Mouse (Mus musculus) kidney, adult 11 months (tissue): ENCODE data around the gene Iba57.

Experiments used
- DNase-seq: peaks from one replicate; pipeline ENCODE4 v3.0.0; 2022

Gene Iba57

GRCm38 (mm10) chr11:59174189-59174838 lies 10.8 kb upstream of the Iba57 start:
- DNase-seq: no peak

DNA sequence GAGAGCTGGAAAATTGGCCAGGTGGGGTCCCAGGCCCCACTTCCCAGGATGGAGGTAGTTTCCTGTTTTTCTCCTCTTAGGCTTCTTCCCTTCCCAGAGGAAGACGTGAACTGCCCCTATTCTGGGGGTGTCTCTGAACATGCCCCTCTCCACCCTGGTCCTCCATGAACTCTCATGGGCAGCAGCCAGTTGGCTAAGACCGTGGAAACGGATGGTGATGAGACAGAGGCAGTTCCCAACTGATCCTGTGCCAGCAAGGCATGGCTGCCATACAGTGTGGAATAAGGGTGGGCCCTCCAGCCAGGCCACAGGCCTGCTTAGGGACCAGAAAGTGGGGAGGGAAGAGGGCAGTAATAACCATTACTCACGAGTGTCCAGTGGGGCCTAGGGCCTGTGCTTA lies 7.0 kb upstream of the Iba57 start:
- no peak for DNase-seq

GRCm38 (mm10) chr11:59169807-59170206 lies 6.3 kb upstream of the Iba57 start:
- no peak for DNase-seq

DNA sequence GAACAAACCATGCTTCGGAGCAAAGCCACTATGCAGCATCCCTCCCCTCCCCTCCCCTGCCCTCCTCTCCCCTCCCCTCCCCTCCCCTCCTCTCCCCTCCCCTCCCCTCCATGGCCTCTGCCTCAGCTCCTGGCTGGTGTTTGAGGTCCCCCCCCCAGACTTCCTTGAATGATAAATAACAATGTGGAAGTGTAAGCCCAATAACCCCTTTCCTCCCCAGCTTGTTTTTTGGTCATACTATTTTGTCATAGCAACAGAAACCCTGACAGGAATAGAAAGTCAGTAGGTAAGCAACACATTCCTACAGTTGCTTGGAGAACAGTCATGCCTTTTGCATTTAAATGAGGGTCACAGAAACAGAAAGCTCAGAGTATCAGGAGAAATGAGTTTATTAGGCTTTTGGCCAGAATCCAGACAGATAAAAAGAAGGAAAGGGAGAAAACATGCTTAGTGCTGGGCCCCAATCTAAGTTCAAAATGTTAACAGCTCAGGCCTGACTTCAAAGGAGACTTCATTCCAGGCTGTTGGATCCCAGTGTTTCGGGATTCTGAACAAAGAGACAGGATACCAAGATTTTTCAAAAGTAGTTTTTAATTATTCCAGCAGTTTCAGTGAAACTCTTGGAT lies 2.2 kb upstream of the Iba57 start:
- no peak for DNase-seq

DNA sequence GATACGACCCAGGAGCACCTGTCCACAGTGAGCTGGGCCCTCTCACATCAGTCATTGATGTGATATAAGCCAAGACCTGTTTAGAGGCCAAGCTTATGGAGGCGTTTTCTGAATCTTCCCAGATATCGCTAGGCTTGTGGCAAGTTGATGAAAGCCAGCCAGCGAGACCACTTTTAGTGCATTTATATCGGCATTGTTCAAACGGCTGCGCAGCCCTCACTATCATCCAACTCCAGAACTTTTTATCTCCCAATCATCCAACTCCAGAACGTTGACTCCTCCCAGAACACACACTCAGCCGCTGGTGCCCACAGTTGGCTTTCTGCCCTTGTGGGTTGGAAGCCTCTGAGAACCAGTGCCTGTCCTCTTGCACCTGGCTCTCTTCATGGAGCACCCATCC lies 845 bp upstream of the Iba57 start:
- no peak for DNase-seq

GRCm38 (mm10) chr11:59162443-59163254 lies 890 bp downstream of the Iba57 start:
- DNase-seq: no peak

GRCm38 (mm10) chr11:59161398-59161797 lies 2.1 kb downstream of the Iba57 start:
- DNase-seq: no peak

- no peak for DNase-seq
Measured at GRCm38 (mm10) chr11:59159558-59159957, 4.0 kb downstream of the Iba57 start.

GRCm38 (mm10) chr11:59159099-59159498 lies 4.4 kb downstream of the Iba57 start:
- no peak for DNase-seq

GRCm38 (mm10) chr11:59155900-59156299 lies 7.6 kb downstream of the Iba57 start:
- no peak for DNase-seq

- no peak for DNase-seq
Measured at GRCm38 (mm10) chr11:59154220-59154619, 9.3 kb downstream of the Iba57 start.

DNA sequence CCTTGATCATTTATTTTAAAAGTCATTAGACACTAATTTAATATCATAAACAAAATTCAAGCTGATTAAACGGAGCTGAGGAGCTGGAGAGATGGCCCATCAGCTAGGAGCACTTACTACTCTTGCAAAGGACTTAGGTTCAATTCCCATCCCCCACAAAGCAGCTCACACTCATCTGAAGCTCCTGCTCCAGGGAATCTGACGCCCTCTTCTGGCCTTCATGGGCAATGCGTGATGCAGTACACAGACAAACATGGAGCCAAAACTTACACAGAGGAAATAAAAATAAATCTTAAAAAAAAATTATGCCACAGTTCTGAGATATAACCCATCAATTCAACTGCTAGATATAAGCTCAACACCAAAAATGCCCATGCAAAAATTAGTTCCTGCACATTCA lies 11.8 kb downstream of the Iba57 start:
- no peak for DNase-seq

DNA sequence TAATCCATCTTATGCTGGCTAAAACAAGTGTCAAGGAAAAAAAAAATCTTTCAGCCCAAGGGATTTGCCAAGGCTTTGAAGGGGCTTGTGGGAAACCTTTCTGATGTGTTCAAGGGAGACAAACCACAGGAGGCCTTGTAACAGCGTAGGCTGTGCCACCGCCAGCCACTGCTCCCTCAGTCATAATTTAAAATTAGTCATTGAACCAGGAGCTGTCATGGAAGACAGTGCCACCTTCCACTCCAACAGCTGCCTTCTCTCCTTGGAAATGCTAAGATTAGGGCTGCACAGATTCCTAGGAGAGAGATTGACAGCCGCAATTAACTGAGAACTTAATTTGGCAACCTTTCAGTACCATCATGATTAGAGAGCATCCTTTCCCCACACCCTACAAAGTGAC lies 14.2 kb downstream of the Iba57 start:
- no peak for DNase-seq

DNA sequence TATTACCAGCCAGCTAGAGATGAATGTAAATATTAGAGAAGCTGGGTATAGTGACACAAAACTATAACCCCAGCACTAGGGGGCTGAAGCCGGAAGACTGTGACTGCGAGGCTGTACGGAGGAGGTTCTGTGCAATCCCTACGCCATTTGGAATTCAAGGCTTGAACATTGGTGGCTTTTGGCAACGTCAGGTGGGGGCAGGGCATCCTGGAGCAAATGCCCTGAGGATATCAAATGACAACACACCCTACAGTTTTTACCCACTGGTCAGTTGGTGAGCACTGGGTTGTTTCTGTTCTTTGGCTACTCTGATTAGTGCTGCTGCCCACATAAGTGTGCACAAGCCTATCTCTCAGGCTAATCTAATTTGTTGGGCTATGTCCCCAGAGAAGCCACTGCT lies 20.6 kb downstream of the Iba57 start:
- no peak for DNase-seq

GRCm38 (mm10) chr11:59141772-59142370 lies 21.7 kb downstream of the Iba57 start:
- no peak for DNase-seq

DNA sequence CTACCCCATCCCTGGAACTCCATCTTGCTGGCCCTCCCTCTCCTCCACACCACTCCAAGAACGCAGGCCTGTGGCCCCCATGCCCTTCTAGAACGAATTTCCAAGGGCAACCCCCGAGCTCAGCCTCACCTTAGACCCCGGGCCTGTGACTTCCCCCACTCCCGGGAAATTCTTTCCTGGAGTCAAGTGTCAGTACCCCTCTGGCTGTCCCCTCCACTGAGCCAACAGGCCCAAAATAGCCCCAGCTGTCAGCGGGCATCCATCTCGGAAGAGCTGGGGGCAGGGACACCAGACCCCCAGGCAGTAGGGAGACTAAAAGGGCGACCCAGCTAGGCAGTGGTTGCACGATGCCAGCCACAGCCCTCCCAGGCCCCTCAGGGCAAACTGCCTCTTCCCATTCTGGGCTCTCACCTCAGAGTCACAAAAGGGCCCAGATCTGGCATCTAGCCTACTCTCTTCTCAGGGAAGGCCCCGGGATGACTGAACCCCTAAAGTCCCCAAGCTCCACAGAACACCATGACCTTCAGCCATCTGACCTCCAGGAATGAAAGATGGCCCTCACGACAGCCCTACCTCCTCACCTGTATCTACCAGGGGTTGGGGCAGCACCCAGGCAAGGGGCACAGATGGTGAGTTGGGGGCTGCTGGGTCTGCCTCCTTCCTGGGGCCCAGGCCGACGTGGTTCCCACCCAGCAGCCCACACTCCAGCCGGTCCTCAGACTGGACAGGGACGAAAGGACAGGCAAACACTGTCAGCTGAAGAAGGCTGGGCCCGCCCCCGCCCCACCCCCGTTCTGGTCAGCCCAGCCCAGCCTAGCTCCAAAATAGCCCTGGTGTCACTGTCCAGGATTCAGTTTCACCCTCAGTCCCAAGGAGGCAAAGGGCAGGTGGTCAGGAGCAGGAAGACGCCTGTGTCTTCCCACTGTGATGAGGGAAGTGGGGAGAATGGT lies 24.7 kb downstream of the Iba57 start:
- no peak for DNase-seq

DNA sequence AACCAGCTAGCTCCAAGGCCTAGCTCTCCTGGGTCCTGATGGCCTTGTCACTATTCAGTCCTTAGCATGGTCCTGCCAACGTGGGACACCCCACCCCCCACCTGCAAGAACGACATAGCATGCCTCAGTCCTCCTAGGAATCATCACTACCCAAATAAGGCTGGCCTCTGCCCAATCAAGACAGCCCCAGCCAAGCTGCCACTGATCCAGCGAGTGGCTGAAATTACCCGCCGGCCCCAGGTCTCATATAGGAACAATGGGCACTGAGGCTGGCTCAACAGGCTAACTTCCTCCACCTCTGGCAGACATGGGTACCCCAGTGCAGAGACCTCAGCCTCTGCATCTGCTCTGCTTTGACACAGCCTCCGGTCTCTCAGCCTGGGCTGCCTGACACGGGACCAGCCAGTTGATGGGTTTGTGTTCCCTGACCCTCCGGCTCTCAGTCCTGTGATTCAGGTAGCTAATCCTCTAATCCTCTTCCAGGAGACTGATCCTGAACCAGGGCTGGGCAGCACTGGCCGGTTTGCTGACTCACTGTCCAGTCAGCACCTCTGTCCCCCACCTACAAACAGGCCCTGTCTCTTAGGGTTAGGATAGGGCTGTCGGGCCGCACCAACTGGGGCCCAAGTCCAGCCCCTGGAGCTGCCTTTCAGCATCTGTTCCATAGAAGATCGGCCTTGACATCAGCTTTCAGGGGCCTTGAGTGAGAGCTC lies 26.4 kb downstream of the Iba57 start:
- DNase-seq: no peak

DNA sequence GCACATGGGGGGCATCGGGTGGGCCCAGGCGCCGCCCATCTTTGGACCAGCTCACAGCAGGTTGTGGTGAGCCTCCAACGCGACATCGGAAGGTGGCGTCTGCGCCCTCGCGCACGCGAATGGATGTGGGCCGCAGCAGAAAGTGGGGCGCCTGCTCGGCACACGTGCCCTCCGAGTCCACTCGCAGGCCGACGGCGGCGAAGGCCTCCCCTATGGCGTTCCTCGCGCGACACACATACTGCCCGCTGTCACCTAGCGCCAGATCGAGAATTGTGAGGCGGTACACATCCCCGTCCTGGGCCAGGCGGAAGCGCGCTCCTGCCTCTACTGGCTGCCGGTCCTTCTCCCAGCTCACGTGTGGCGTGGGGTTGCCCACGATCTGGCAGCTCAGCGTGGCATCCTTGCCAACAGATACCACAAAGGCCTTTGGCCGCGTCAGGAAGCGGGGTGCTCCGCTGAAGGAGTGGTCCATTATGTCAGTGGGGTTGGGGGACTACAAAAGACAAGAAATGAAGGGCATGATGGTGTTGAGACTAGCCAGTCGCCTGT lies 27.6 kb downstream of the Iba57 start, which contains the start of gene Obscn:
TSS of gene Obscn (minus strand) at position 499 of the 549 bp plus-strand sequence.
- no peak for DNase-seq

DNA sequence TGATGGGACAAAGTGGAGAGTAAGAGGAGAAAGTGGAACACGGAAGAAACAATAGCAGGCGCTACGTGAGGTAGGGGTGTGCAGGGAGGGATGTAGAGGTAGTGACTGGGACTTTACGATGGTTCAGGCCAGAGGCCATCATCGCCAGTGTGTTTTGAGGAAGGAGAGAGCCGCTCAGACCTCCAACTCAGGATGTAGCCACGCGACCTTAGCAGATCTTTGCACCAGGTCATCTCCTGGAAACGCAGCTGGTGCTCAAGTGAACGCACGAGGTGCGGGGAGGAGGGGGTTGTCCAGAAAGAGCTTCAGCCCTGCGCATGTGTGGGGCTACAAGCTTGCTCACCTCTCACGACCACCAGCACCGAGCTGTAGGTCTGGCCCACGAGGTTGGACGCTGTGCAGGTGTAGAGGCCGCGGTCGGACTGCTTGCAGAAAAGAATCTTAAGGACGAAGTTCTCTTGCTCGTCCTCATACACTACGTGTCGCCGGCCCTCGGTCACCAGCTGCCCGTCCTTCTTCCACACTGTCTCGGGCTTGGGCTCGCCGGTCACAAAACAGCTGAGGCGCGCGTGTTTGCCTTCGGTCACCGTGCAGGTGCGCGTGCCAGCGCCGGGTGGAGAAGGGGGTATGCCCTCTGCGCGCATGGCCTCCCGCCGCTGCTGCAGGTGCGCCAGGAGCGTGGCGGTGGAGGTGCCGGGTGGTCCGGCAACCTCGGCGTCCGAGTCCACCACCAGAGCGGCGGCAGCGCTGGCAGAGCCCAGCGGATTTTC lies 28.3 kb downstream of the Iba57 start:
- DNase-seq: no peak

- no peak for DNase-seq
Measured at GRCm38 (mm10) chr11:59134373-59134997, 29.1 kb downstream of the Iba57 start.
